Mouse (Mus musculus): ENCODE measurements around the gene Cluh.

The Cluh gene

DNA sequence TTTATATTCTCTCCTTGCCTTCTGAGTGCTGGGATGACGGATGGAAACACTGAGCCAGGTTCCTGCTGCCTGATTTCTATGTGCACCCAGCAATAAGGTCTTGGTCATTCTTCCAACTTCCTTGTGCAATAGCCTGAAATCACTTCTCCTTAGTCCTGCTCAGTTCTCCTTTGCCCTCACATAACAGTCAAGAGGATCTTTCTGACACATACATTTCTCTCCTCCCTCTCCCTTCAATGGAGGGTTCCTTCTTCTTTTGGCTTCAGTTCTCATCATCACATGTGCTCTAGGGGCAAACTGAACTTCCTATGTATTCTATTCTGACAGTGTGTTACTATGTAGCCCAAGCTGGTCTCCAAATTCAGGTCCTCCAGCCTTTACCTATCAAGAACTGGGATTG is 1.3 kb upstream of the Cluh start:
- DNase-seq (ENCODE audit: low read depth): no peak

DNA sequence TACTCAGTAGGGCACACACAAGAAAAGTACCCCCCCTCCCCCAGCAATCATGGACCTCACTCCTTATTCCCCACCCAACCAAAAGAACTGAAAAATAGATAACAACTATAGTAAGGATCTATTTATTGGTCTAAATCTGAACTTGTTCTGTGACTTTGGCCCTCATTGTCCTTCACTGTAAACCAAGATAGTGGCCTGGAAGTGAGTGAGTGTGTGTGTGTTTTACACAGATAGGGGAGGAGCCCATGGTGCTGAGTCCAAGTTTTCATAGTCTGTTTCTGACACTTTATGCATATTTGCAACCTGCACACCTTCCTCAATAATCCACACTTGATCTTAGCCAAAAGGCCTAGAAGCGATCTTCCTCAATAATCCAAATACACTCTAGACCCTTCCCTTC is 619 bp upstream of the Cluh start:
- DNase-seq (ENCODE audit: low read depth): no peak

DNA sequence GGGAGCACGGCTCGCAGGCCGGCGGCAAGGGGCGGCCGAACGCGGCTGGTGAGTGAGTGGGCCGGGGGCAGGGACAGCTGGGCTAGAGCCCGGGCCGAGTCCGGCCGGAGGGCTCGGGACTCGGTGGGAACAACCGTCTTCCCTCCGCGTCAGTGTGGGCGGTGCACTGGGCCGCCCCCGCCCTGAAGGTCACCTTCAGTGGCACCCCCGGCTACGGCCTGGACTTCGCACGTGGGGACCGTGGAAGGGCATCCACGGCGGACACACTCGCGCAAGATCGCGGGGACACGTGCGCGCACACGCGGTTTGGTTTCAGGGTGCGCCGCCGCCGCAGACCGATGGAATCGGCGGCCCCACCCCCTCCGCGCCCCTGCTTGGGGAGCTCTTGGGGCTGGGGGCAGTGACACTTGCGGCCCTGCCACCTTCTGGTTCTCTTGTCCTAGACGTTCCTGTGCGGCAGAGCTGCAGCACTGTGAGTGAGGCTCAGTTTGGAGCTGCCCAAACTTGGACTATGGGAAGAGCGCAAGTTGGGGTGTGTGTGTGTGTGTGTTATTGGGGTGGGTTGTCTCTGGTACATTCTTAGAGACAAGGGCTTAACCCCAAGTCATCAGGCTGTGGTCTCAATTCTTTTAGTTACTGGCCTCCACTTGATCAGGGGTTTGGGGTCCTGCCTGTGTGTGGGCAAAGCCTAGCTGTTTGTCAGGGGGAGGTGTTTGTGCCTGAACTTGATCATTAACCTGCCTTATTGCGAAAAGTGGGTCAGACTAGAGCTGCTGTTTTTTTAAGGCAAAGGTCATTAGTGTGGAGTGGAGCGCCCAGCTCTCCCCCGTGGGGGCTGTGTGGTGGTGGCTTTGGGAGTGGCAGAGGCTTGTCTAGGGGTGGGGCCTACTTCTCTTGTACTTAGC is 604 bp downstream of the Cluh start:
- peak; percentile 42 for DNase-seq (ENCODE audit: low read depth)

DNA sequence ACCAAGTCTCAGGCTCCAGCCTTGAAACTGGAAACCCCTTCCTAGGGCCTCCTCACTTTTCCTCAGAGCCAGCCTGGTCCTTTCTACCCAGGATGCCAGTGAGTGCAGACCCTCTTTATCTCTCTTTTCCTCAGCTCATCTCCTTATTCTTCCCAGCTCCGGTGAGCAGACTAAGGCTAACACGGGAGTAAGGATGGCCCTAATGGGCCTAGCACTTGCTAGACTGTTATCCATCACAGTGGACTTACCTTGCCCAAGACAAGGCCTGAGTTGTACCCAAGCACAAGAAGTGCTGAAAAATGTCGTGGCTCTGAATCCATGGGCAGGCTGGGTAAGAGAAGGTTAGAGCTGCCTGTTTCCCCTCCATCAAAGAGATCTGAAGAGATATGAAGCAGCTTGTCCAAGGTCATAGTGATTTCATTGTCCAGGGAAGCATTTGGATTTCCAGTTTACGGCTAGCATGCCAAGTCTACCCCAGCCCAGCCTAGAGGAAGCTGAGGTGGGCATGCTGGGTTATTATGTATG is 1.3 kb downstream of the Cluh start:
- DNase-seq (ENCODE audit: low read depth): no peak

DNA sequence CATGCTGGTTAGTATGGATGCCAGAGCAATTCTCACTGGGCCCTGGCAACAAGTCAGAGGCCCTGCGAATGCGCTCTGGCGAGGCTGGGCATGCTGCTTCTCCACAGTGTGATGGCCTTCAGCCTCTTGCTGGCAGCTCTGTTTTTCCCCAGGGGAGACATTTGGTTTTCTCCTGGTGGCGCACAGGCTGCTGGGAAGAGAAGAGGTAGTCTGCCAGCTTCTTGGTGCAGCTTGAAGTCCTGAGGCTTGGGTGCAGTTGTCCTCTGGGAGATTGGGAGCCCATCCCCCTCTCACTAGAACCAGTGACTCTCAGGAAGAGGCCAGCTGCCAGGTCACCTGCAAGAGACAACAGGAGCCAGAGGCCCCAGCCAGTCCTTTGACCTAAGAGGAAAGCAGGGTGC is 3.5 kb downstream of the Cluh start:
- DNase-seq (ENCODE audit: low read depth): no peak

DNA sequence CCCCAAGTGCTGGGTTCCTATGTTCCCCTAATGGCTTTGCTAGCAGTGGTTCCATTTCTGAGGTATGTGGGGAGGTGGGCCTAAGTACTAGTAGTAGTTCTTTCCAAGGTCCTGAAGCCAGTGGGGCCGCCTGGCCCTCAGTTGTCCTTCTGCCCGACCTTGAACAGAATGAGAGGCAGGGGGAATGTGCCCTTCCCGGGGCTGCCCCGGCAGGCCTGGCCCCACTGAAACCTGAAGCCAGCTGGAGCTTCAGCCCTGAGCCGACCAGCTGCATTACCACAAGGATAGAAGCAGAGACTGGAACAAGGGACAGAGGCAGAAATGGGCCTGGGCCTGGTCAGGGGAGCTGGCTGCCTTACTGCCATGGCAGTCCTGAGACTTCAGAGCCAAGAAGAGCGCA is 4.1 kb downstream of the Cluh start:
- DNase-seq (ENCODE audit: low read depth): no peak

DNA sequence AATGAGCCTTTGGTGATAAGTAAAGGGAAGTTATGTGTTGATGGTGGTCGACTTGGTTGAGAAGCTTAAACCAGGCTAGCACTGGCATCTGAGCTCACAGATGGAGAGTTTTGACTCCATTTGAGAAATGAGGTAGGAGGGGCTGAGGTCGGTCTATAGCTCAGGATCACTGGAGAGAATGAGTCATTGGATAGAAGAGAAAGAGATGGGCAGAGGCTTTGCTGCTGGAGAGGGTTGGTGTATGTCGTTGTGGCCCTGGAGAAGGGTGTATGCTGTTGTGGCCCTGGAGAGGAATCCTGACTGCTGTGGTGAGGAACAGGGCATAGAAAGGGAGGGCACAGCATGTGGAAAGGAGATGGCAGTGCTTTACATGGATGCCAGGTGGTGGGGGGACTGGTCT is 6.6 kb downstream of the Cluh start:
- no peak for DNase-seq (ENCODE audit: low read depth)

DNA sequence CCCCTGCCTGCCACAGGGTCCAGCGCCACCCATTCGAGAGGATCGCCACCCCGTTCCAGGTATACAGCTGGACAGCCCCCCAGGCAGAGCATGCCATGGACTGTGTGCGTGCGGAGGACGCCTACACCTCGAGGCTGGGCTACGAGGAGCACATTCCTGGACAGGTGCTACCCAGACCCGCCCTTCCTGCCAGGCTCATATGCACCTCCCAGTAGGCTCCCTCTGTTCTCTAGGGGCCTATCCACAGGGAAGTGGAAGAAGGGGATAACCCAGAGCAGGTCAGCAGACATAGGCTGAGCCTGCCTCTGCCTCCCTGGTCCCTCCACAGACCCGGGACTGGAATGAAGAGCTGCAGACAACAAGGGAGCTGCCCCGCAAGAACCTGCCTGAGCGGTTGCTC is 11.0 kb downstream of the Cluh start:
- no peak for DNase-seq (ENCODE audit: low read depth)

GRCm38 (mm10) chr11:74661641-74662040 is 12.3 kb downstream of the Cluh start:
- DNase-seq (ENCODE audit: low read depth): no peak

DNA sequence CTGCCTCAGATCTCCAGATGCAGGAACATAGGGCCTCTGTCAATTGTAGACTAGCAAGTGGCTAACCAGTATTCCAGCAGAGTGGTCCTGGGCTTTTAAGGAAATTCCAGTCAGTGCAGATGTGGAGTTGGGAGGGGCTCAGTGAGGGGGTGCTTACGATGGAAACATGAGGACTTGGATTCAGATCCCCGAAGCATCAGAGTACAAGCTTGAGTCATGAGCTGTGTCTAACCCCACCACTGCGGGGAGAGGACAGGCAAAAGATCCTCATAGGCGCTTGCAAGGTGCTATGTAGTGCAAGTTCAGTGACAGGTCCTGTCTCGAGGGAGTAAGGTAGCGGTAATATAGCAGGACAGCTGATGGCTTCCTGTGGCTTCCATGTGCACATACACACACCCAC is 12.9 kb downstream of the Cluh start:
- no peak for DNase-seq (ENCODE audit: low read depth)

DNA sequence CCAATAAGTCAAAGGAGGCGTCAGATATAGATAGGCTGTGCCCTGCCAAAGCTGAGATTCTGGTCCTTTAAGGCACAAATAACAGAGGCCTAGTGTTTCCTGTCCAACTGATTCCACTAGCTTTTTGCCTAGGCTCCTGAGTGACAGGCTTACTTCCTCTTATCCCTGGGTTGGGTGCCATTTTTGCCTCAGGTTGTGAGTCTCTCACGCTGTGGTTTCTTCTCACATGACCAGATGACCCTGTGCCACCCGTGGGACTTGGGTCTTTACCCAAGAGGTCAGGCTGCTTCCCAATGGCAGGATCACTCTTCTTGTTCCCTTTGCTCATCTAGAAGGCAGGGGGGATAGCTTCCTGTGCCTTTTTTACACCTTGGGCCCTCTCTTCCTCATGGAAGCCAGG is 15.0 kb downstream of the Cluh start:
- DNase-seq (ENCODE audit: low read depth): no peak

DNA sequence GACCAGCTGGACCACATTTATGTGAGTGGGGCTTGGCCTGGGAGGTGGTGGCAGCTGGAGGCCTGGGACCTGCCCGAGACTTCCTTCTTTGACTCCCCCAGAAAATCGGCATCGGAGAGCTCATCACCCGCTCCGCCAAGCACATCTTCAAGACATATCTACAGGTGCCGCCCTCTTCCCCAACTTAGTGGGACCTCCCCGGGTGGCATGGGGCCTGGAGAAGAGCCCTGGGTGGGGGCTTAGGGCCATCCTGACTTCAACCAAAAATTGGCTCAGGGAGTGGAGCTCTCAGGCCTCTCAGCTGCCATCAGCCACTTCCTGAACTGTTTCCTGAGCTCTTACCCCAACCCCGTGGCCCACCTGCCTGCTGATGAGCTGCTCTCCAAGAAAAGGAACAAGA is 15.6 kb downstream of the Cluh start:
- no peak for DNase-seq (ENCODE audit: low read depth)

DNA sequence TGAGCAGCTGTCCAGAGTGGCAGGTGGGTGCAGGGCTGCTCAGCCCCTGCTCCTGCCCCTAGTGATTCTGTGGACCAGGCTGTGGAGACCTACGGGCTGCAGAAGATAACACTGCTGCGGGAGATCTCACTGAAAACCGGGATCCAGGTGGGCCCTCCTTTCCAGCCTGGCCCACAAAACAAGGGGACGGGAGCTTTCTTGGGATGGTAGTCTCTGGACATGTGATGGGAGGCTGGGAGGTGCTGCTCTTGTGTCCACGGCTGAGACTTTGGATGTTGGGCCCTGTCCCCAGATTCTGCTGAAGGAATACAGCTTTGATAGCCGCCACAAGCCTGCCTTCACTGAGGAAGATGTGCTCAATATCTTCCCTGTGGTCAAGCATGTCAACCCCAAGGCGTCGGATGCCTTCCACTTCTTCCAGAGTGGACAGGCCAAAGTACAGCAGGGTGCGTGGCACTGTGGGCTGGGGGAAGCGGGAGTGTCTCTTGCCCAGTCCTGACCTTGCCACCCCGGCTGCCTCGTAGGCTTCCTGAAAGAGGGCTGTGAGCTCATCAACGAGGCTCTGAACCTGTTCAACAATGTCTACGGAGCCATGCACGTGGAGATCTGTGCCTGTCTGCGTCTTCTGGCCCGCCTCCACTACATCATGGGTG is 16.5 kb downstream of the Cluh start:
- DNase-seq (ENCODE audit: low read depth): no peak

DNA sequence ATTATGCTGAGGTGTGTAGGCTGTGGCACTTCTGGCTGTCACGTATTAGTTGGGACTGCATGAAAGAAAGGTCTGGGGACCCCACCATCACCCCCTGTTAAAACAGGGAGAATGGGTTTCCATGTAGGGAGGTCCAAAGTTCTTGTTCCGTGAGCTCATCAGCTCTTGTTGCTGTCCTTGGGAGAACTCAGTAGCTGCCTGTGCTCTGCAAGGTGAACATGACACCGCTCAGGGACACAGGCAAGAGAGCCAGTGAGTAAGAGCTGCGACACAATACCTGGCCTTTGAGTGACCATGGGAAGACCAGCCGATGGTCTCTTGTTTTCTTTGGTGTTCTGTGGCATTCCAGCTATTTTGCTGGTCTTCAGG is 17.0 kb downstream of the Cluh start:
- DNase-seq (ENCODE audit: low read depth): no peak

GRCm38 (mm10) chr11:74666776-74667581 is 17.7 kb downstream of the Cluh start:
- no peak for DNase-seq (ENCODE audit: low read depth)

DNA sequence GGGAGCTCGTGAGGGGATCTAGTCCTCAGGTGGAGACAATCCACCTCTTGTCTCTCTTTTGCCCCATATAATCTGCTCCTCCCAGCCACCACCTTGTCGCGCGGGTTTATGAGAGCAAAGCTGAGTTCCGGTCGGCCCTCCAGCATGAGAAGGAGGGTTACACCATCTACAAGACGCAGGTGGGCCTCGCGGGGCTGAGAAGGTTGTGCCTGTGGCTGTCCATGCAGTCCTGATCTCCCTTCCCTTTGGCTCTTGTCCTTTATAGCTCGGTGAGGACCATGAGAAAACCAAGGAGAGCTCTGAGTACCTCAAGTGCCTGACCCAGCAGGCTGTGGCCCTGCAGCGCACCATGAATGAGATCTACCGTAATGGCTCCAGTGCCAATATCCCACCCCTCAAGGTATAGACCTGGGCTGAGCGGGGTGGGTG is 18.3 kb downstream of the Cluh start:
- DNase-seq (ENCODE audit: low read depth): no peak

- no peak for DNase-seq (ENCODE audit: low read depth)
Measured at GRCm38 (mm10) chr11:74668466-74668865, 19.2 kb downstream of the Cluh start.

- no peak for DNase-seq (ENCODE audit: low read depth)
Measured at GRCm38 (mm10) chr11:74668971-74669370, 19.7 kb downstream of the Cluh start.

DNA sequence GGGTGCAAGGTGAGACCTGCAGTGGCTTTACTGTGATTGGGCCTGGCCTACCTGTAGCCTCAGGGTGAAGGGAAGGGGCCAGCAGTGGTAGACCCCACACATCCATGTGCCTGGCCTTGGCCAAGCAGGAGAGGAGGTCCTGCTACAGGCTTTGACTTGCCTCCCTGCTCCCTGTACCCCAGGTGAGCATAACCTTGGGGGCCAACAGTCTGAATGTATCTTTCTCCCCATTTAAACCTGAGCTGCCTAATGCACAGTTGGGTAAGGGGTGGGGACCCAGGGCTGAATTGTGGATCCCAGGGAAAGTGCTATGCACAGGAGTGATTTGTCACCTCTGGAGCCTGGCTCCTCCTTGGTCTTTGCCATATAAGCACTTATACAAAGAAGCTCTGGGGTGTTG is 20.9 kb downstream of the Cluh start:
- no peak for DNase-seq (ENCODE audit: low read depth)

DNA sequence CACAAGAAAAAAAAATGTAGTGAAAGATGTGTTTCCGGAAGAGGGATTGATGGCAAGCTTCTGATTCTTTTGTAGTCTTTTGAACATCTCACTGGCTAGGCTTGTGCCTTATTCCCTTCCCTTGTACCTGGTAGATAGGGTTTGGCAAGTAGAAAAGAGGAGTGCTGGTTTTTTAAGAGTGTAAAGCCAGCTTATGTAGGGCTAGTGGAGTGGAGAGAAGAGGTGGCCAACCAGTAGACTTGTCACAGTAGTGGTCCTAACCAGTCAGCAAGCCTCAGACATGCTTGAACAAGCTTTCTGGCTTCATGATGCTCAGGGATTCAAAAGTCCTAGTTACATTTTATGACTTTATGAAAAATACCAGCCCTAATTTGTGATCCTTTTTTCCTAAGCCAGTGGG is 21.7 kb downstream of the Cluh start:
- no peak for DNase-seq (ENCODE audit: low read depth)

DNA sequence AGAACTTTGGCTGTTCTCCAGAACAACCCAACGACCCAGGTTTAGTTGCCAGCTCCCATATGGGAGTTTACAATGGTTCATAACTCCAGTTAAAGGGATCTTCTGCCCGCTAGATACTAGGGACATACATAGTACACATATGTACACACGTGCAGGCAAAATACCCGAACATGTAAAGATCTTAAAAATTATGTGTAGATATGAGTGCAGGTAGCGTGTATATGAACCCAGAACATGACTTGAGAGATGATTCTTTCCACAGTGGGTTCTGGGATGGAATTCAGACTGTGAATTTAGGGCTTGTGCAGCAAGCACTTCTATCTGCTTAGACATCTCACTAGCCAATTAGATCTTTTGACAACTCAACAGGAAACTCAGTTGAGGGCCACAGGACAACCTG is 22.5 kb downstream of the Cluh start:
- DNase-seq (ENCODE audit: low read depth): no peak

DNA sequence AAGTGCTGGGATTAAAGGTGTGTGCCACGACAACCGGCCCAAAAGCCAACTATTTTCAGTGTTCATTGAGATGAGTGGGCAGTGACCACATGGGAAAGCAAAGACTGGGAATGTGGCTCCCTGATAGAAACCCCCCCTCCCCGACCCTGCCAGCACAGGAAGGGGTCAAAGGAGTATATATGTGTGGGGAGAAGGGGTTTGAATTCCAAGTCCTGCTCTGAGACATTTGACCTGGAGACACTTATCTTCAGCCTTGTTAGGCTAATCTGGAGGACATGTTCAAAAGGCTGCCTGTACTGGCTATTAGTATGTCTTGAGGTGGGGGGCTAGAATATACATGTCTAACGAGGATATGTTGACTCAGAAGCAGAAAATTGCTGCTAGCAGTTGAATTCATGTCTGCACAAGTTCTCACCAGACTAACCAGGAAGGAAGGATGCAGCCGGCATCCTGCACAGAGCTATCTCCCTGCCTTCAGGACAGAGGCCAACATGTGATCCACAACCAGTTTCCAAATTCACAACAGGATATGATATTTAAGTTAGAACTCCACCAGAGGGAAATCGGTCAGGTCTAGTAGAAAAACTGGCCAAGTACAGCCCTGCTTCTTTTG is 23.7 kb downstream of the Cluh start:
- DNase-seq (ENCODE audit: low read depth): peak; percentile 24

Data from naive thymus-derived CD4-positive, alpha-beta T cell, adult 2 months (primary cell).